Mouse (Mus musculus): ENCODE measurements around the gene Sgta. TPM values are rescaled to one million over a fixed set of nuclear protein-coding genes. Genes with fewer than 3 reads are reported as not detected.
A peak's percentile ranks its signal among the peaks of the same experiment; 100 is the strongest.

Sgta gene
- total RNA-seq, 1 experiment from 2014 or later: 31.5 TPM

GRCm38 (mm10) chr10:81025047-81025621 lies 34.8 kb downstream of the Sgta start:
- ATAC-seq (replicated peaks; ENCODE audit: insufficient number of reproducible peaks, low FRiP score, low TSS enrichment, poor library complexity, severe bottlenecking): no peak

- ATAC-seq (replicated peaks; ENCODE audit: insufficient number of reproducible peaks, low FRiP score, low TSS enrichment, poor library complexity, severe bottlenecking): no peak
Measured at GRCm38 (mm10) chr10:81024346-81024937, 35.5 kb downstream of the Sgta start.

GRCm38 (mm10) chr10:81022744-81023143 lies 37.2 kb downstream of the Sgta start:
- ATAC-seq (replicated peaks; ENCODE audit: insufficient number of reproducible peaks, low FRiP score, low TSS enrichment, poor library complexity, severe bottlenecking): no peak

GRCm38 (mm10) chr10:81021547-81022110 lies 38.4 kb downstream of the Sgta start:
- no peak for ATAC-seq (replicated peaks; ENCODE audit: insufficient number of reproducible peaks, low FRiP score, low TSS enrichment, poor library complexity, severe bottlenecking)

- no peak for ATAC-seq (replicated peaks; ENCODE audit: insufficient number of reproducible peaks, low FRiP score, low TSS enrichment, poor library complexity, severe bottlenecking)
Measured at GRCm38 (mm10) chr10:81020207-81020606, 39.8 kb downstream of the Sgta start.

- ATAC-seq (replicated peaks; ENCODE audit: insufficient number of reproducible peaks, low FRiP score, low TSS enrichment, poor library complexity, severe bottlenecking): no peak
Measured at GRCm38 (mm10) chr10:81019687-81020086, 40.3 kb downstream of the Sgta start.

GRCm38 (mm10) chr10:81018326-81018725 lies 41.7 kb downstream of the Sgta start:
- ATAC-seq (replicated peaks; ENCODE audit: insufficient number of reproducible peaks, low FRiP score, low TSS enrichment, poor library complexity, severe bottlenecking): no peak

- ATAC-seq (replicated peaks; ENCODE audit: insufficient number of reproducible peaks, low FRiP score, low TSS enrichment, poor library complexity, severe bottlenecking): no peak; the same call in 1 of the 2 replicates
Measured at GRCm38 (mm10) chr10:81016645-81017044, 43.3 kb downstream of the Sgta start.

GRCm38 (mm10) chr10:81015666-81016065 lies 44.3 kb downstream of the Sgta start:
- ATAC-seq (replicated peaks; ENCODE audit: insufficient number of reproducible peaks, low FRiP score, low TSS enrichment, poor library complexity, severe bottlenecking): no peak

GRCm38 (mm10) chr10:81014393-81015384 lies 45.3 kb downstream of the Sgta start, which contains the start of gene Gng7:
Gene Gng7 (minus strand): TSS chr10:81014945.
- ATAC-seq (replicated peaks; ENCODE audit: insufficient number of reproducible peaks, low FRiP score, low TSS enrichment, poor library complexity, severe bottlenecking): peak; percentile 89

- ATAC-seq (replicated peaks; ENCODE audit: insufficient number of reproducible peaks, low FRiP score, low TSS enrichment, poor library complexity, severe bottlenecking): no peak
Measured at GRCm38 (mm10) chr10:81010851-81011250, 49.1 kb downstream of the Sgta start.

- no peak for ATAC-seq (replicated peaks; ENCODE audit: insufficient number of reproducible peaks, low FRiP score, low TSS enrichment, poor library complexity, severe bottlenecking)
Measured at GRCm38 (mm10) chr10:81007240-81007639, 52.7 kb downstream of the Sgta start.

- no peak for ATAC-seq (replicated peaks; ENCODE audit: insufficient number of reproducible peaks, low FRiP score, low TSS enrichment, poor library complexity, severe bottlenecking)
Measured at GRCm38 (mm10) chr10:81006005-81006677, 53.8 kb downstream of the Sgta start.

- ATAC-seq (replicated peaks; ENCODE audit: insufficient number of reproducible peaks, low FRiP score, low TSS enrichment, poor library complexity, severe bottlenecking): no peak
Measured at GRCm38 (mm10) chr10:81001161-81001560, 58.8 kb downstream of the Sgta start.

GRCm38 (mm10) chr10:81000197-81001062 lies 59.6 kb downstream of the Sgta start:
- ATAC-seq (replicated peaks; ENCODE audit: insufficient number of reproducible peaks, low FRiP score, low TSS enrichment, poor library complexity, severe bottlenecking): no peak

- peak; percentile 84 for ATAC-seq (replicated peaks; ENCODE audit: insufficient number of reproducible peaks, low FRiP score, low TSS enrichment, poor library complexity, severe bottlenecking)
Measured at GRCm38 (mm10) chr10:80999362-81000196, 60.4 kb downstream of the Sgta start.

GRCm38 (mm10) chr10:80998778-80999177 lies 61.2 kb downstream of the Sgta start:
- ATAC-seq (replicated peaks; ENCODE audit: insufficient number of reproducible peaks, low FRiP score, low TSS enrichment, poor library complexity, severe bottlenecking): no peak

All from monocyte, adult 5-6 weeks (primary cell).